In genomic region chr5:145133275-145133674, GRCm38 (mm10) we compare ENCODE assay signal across 6 mouse cellular contexts. TPM values are rescaled to one million over a fixed set of nuclear protein-coding genes. Genes with fewer than 3 reads are reported as not detected.
A peak's percentile ranks its signal among the peaks of the same experiment; 100 is the strongest.
DNase-seq lines count a peak whose midpoint lies in the region; ATAC-seq and TF ChIP-seq lines count a peak whose summit lies in the region.
"Not testable (repeated sequence)": the region's sequence is repeated elsewhere in the genome, so short reads cannot be mapped to it uniquely, and the experiment has no call there.

No protein-coding gene starts in this region.

- not testable (repeated sequence) for TF ChIP-seq EP300 in ES-Bruce4 (IDR thresholded peaks at IDR 0.05; ENCODE audit: insufficient read depth, low read depth, low read length)

- H3K36me3 ChIP-seq in ES-Bruce4 (ENCODE audit: control insufficient read depth, insufficient read depth, low read length, poor library complexity, severe bottlenecking): peaks cover 65% of the 10 kb centered on the region
- peaks cover 75% of the 10 kb centered on the region for H3K36me3 ChIP-seq in intestine, postnatal 0 days (ENCODE audit: control insufficient read depth, insufficient read depth)
- peaks cover 84% of the 10 kb centered on the region for H3K36me3 ChIP-seq in lung, embryonic 14.5 days (ENCODE audit: insufficient read depth)
- peaks cover 63% of the 10 kb centered on the region for H3K36me3 ChIP-seq in midbrain, postnatal 0 days (ENCODE audit: insufficient read depth, low read length)

- DNase-seq in gastrocnemius, adult 2 months; left cerebral cortex, adult 2 months (ENCODE audit: extremely low spot score in 1 of 2, low spot score in 2 of 2); lung, embryonic 14.5 days; midbrain, postnatal 0 days (ENCODE audit: low spot score): not testable (repeated sequence)

- not testable (repeated sequence) for H3K4me1 ChIP-seq in ES-Bruce4 (ENCODE audit: control insufficient read depth, insufficient read depth, low read length); intestine, postnatal 0 days (replicated peaks; ENCODE audit: control insufficient read depth, insufficient read depth, low read length); lung, embryonic 14.5 days (ENCODE audit: insufficient read depth); midbrain, postnatal 0 days (ENCODE audit: insufficient read depth, low read length)

- intact Hi-C loops in gastrocnemius, adult 2 months (cut with DNase I); left cerebral cortex, adult 2 months (cut with DNase I): not testable (repeated sequence)

- not testable (repeated sequence) for ATAC-seq in intestine, postnatal 0 days; lung, embryonic 14.5 days (ENCODE audit: insufficient read depth); midbrain, postnatal 0 days (ENCODE audit: low FRiP score)

- not testable (repeated sequence) for H3K27ac ChIP-seq in ES-Bruce4 (ENCODE audit: insufficient read depth, low read length); gastrocnemius, adult 2 months; left cerebral cortex, adult 2 months; lung, embryonic 14.5 days (ENCODE audit: low read depth); midbrain, postnatal 0 days (ENCODE audit: low read depth, low read length)
- H3K27ac ChIP-seq in intestine, postnatal 0 days (ENCODE audit: low read depth, low read length): 0 out of 2 replicates have a peak overlapping the region, but pooled peaks have one; percentile 2

- H3K4me3 ChIP-seq in ES-Bruce4 (ENCODE audit: low read depth, low read length); gastrocnemius, adult 2 months; intestine, postnatal 0 days (ENCODE audit: low read depth, low read length); left cerebral cortex, adult 2 months; lung, embryonic 14.5 days (ENCODE audit: low read depth, low read length); midbrain, postnatal 0 days (ENCODE audit: low read depth, low read length): not testable (repeated sequence)

- not testable (repeated sequence) for H3K4me2 ChIP-seq in intestine, postnatal 0 days (replicated peaks; ENCODE audit: low read depth); lung, embryonic 14.5 days; midbrain, postnatal 0 days (ENCODE audit: low read depth, low read length, poor library complexity, severe bottlenecking)

- H3K9ac ChIP-seq in ES-Bruce4 (ENCODE audit: low read depth, poor library complexity, severe bottlenecking); intestine, postnatal 0 days (ENCODE audit: low read depth, low read length); lung, embryonic 14.5 days; midbrain, postnatal 0 days (replicated peaks; ENCODE audit: low read length, poor library complexity, severe bottlenecking): not testable (repeated sequence)

- not testable (repeated sequence) for H3K9me3 ChIP-seq in ES-Bruce4 (replicated peaks; ENCODE audit: control insufficient read depth, insufficient read depth, low read length, poor library complexity, severe bottlenecking); intestine, postnatal 0 days (ENCODE audit: control insufficient read depth); lung, embryonic 14.5 days (ENCODE audit: low read depth, low read length); midbrain, postnatal 0 days (ENCODE audit: low read length)

- 88% methylated on average over 6 of the region's 6 CpGs for WGBS in intestine, postnatal 0 days
- 89% methylated on average over 6 of the region's 6 CpGs for WGBS in lung, embryonic 14.5 days
- 86% methylated on average over 6 of the region's 6 CpGs for WGBS in midbrain, postnatal 0 days

- not testable (repeated sequence) for TF ChIP-seq POLR2A in ES-Bruce4 (IDR thresholded peaks at IDR 0.05; ENCODE audit: insufficient read depth, low read length)

- peak; percentile 10 for TF ChIP-seq CTCF in ES-Bruce4 (IDR thresholded peaks at IDR 0.05; ENCODE audit: low read depth, low read length)
- TF ChIP-seq CTCF in gastrocnemius, adult 2 months (IDR thresholded peaks at IDR 0.05): peak; percentile 4; the same call in 1 of the 2 replicates
- TF ChIP-seq CTCF in intestine, postnatal 0 days (IDR thresholded peaks at IDR 0.05; ENCODE audit: low read depth): peak; percentile 36
- TF ChIP-seq CTCF in left cerebral cortex, adult 2 months (IDR thresholded peaks at IDR 0.05): peak; percentile 7
- peak; percentile 35 for TF ChIP-seq CTCF in lung, embryonic 14.5 days (IDR thresholded peaks at IDR 0.05; ENCODE audit: low read depth)
- TF ChIP-seq CTCF in midbrain, postnatal 0 days (IDR thresholded peaks at IDR 0.05): peak; percentile 34

- not testable (repeated sequence) for H3K27me3 ChIP-seq in ES-Bruce4 (ENCODE audit: control insufficient read depth, insufficient read depth, low read length, poor library complexity, severe bottlenecking); intestine, postnatal 0 days (replicated peaks; ENCODE audit: control insufficient read depth, insufficient read depth, low read length); lung, embryonic 14.5 days (ENCODE audit: insufficient read depth, low read length); midbrain, postnatal 0 days (ENCODE audit: insufficient read depth, low read length)

RNA-seq across cellular contexts. Expression of gene Pdap1, which starts 6.8 kb away (rescaled TPM):
- 229 and 237 TPM in 2 replicates for polyA plus RNA-seq in ES-Bruce4 (2011; ENCODE audit: insufficient read depth, insufficient read length, low read depth, missing spikeins)
- total RNA-seq in gastrocnemius, adult 2 months (2021): 10 to 100 TPM; 47.9 to 56.9 TPM
- 49.4 and 55.5 TPM in 2 replicates for polyA plus RNA-seq in intestine, postnatal 0 days (2015; fragmentation: Nextera tagmentation; extraction: Ambion mirVana)
- 10 to 100 TPM; 92.5 to 96.0 TPM for total RNA-seq in left cerebral cortex, adult 2 months (2021)
- polyA plus RNA-seq in lung, embryonic 14.5 days (2014; fragmentation: Nextera tagmentation; extraction: Ambion mirVana): 107 and 113 TPM in 2 replicates
- total RNA-seq in midbrain, postnatal 0 days (2014; rRNA removed): 47.7 TPM in 2 replicates
- 120 and 141 TPM in 2 replicates for polyA plus RNA-seq in midbrain, postnatal 0 days (2015; fragmentation: Nextera tagmentation; extraction: Ambion mirVana)

RNA-seq across cellular contexts. Expression of gene Bud31, which starts 6.9 kb away (rescaled TPM):
- 104 and 112 TPM in 2 replicates for polyA plus RNA-seq in ES-Bruce4 (2011; ENCODE audit: insufficient read depth, insufficient read length, low read depth, missing spikeins)
- total RNA-seq in gastrocnemius, adult 2 months (2021): 10 to 100 TPM; 49.1 to 57.4 TPM
- polyA plus RNA-seq in intestine, postnatal 0 days (2015; fragmentation: Nextera tagmentation; extraction: Ambion mirVana): 155 and 160 TPM in 2 replicates
- total RNA-seq in left cerebral cortex, adult 2 months (2021): 10 to 100 TPM; 69.4 to 69.6 TPM
- 201 and 204 TPM in 2 replicates for polyA plus RNA-seq in lung, embryonic 14.5 days (2014; fragmentation: Nextera tagmentation; extraction: Ambion mirVana)
- 80.7 and 98.1 TPM in 2 replicates for total RNA-seq in midbrain, postnatal 0 days (2014; rRNA removed)
- polyA plus RNA-seq in midbrain, postnatal 0 days (2015; fragmentation: Nextera tagmentation; extraction: Ambion mirVana): 151 and 158 TPM in 2 replicates

RNA-seq across cellular contexts. Expression of gene Arpc1b, which starts 19.3 kb away (rescaled TPM):
- polyA plus RNA-seq in ES-Bruce4 (2011; ENCODE audit: insufficient read depth, insufficient read length, low read depth, missing spikeins): 92.3 and 108 TPM in 2 replicates
- 10 to 100 TPM; 20.1 to 29.9 TPM for total RNA-seq in gastrocnemius, adult 2 months (2021)
- polyA plus RNA-seq in intestine, postnatal 0 days (2015; fragmentation: Nextera tagmentation; extraction: Ambion mirVana): 573 and 610 TPM in 2 replicates
- total RNA-seq in left cerebral cortex, adult 2 months (2021): 10 to 100 TPM; 19.0 to 23.5 TPM
- 182 and 189 TPM in 2 replicates for polyA plus RNA-seq in lung, embryonic 14.5 days (2014; fragmentation: Nextera tagmentation; extraction: Ambion mirVana)
- 32.4 TPM in 2 replicates for total RNA-seq in midbrain, postnatal 0 days (2014; rRNA removed)
- 53.7 and 56.0 TPM in 2 replicates for polyA plus RNA-seq in midbrain, postnatal 0 days (2015; fragmentation: Nextera tagmentation; extraction: Ambion mirVana)

RNA-seq across cellular contexts. Expression of gene Ptcd1, which starts 33.6 kb away (rescaled TPM):
- polyA plus RNA-seq in ES-Bruce4 (2011; ENCODE audit: insufficient read depth, insufficient read length, low read depth, missing spikeins): 14.1 and 17.1 TPM in 2 replicates
- 10 to 100 TPM; 11.5 to 12.8 TPM for total RNA-seq in gastrocnemius, adult 2 months (2021)
- polyA plus RNA-seq in intestine, postnatal 0 days (2015; fragmentation: Nextera tagmentation; extraction: Ambion mirVana): 9.3 and 9.9 TPM in 2 replicates
- 10 to 100 TPM; 19.4 to 21.9 TPM for total RNA-seq in left cerebral cortex, adult 2 months (2021)
- polyA plus RNA-seq in lung, embryonic 14.5 days (2014; fragmentation: Nextera tagmentation; extraction: Ambion mirVana): 13.0 and 14.4 TPM in 2 replicates
- 27.9 and 28.5 TPM in 2 replicates for total RNA-seq in midbrain, postnatal 0 days (2014; rRNA removed)
- polyA plus RNA-seq in midbrain, postnatal 0 days (2015; fragmentation: Nextera tagmentation; extraction: Ambion mirVana): 20.3 and 20.6 TPM in 2 replicates

RNA-seq across cellular contexts. Expression of gene Cpsf4, which starts 33.7 kb away (rescaled TPM):
- polyA plus RNA-seq in ES-Bruce4 (2011; ENCODE audit: insufficient read depth, insufficient read length, low read depth, missing spikeins): 47.9 and 49.6 TPM in 2 replicates
- total RNA-seq in gastrocnemius, adult 2 months (2021): 1 to 10 TPM; 9.3 to 9.9 TPM
- 23.1 and 23.4 TPM in 2 replicates for polyA plus RNA-seq in intestine, postnatal 0 days (2015; fragmentation: Nextera tagmentation; extraction: Ambion mirVana)
- total RNA-seq in left cerebral cortex, adult 2 months (2021): 10 to 100 TPM; 25.6 to 26.0 TPM
- 36.5 and 42.3 TPM in 2 replicates for polyA plus RNA-seq in lung, embryonic 14.5 days (2014; fragmentation: Nextera tagmentation; extraction: Ambion mirVana)
- total RNA-seq in midbrain, postnatal 0 days (2014; rRNA removed): 44.4 and 47.3 TPM in 2 replicates
- 40.1 and 40.7 TPM in 2 replicates for polyA plus RNA-seq in midbrain, postnatal 0 days (2015; fragmentation: Nextera tagmentation; extraction: Ambion mirVana)
